Mouse (Mus musculus) heart, adult 9 months (tissue): ENCODE measurements around the gene Acer2.
"Not testable (repeated sequence)": the region's sequence is repeated elsewhere in the genome, so short reads cannot be mapped to it uniquely, and the experiment has no call there.

Experiments
- DNase-seq, 2 experiments: peaks; one replicate each; pipeline ENCODE4 v3.0.0; 2022; ENCODE audit warnings: low spot score in 2 of 2

The Acer2 gene

GRCm38 (mm10) chr4:86874146-86874847 lies at the start of gene Acer2:
Gene Acer2 (plus strand): TSS chr4:86874396.
- peak; percentile 94 to 95 for DNase-seq

DNA sequence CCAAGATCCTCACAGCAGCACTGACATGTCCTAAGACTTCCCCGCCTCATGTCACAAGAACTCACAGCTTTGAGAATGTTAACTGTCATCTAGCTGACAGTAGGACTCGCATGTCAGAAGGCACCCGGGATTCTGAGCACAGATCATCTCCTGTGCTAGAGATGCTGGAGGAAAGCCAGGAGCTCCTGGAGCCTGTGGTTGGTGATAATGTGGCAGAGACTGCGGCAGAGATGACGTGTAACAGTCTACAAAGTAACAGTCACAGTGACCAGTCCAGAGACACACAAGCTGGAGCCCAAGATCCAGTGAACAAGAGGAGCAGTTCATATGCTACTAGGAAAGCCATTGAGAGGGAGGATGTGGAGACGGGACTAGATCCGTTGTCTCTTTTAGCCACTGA lies 49.1 kb upstream of the Acer2 start:
- no peak for DNase-seq

GRCm38 (mm10) chr4:86831896-86832295 lies 42.3 kb upstream of the Acer2 start:
- DNase-seq: no peak

DNA sequence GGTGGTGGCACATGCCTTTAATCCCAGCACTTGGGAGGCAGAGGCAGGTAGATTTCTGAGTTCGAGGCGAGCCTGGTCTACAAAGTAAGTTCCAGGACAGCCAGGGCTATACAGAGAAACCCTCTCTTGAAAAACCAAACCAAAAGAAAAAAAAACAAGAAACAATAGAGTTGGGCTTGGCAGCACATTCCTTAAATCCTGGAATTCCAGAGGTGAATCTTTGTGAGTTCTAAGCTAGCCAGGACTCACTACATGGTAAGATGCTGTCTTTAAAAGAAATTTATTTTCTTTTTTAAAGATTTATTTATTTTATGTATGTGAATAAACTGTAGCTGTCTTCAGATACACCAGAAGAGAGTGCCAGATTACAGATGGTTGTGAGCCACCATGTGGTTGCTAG lies 33.1 kb upstream of the Acer2 start:
- not testable (repeated sequence) for DNase-seq

DNA sequence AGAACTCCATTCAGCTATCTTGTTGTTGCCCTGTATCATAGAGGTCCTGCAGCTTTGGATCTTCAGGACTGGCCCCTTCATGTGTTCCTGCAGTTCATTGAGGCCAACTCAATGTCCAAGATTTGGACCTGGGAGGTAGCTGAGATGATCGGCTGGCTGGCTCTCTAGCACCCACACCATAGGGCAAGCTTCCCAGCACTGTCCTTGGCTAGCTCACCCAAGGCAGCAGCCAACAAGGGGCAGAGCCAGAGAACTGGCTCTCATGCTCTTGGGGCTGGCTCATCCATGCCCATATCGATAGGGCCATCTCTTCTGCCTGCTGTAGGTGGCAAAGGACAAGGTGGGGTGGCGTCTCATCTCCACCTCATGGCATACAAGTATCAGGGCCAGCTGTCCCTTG lies 28.8 kb upstream of the Acer2 start:
- peak; percentile 20 to 22 for DNase-seq

GRCm38 (mm10) chr4:86847246-86847645 lies 26.9 kb upstream of the Acer2 start:
- no peak for DNase-seq

GRCm38 (mm10) chr4:86851331-86851730 lies 22.9 kb upstream of the Acer2 start:
- DNase-seq: no peak

DNA sequence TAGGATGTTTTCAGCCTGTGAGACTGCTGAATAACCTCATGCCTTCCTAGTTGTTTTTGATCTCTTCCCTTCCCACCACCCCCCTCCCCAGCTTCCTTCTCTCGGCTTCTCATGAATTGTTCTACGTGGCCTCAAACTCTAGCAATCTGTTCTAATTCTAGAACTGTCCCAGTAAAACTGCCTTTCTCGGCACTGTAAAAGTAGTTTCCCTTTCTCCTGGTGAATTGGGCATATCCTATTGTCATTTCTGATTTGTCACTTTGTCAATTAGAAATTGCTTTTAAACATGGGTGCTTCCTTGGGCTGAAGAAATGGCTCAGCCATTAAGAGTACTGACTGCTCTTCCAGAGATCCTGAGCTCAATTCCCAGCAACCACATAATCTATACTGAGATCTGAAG lies 22.2 kb upstream of the Acer2 start:
- no peak for DNase-seq

DNA sequence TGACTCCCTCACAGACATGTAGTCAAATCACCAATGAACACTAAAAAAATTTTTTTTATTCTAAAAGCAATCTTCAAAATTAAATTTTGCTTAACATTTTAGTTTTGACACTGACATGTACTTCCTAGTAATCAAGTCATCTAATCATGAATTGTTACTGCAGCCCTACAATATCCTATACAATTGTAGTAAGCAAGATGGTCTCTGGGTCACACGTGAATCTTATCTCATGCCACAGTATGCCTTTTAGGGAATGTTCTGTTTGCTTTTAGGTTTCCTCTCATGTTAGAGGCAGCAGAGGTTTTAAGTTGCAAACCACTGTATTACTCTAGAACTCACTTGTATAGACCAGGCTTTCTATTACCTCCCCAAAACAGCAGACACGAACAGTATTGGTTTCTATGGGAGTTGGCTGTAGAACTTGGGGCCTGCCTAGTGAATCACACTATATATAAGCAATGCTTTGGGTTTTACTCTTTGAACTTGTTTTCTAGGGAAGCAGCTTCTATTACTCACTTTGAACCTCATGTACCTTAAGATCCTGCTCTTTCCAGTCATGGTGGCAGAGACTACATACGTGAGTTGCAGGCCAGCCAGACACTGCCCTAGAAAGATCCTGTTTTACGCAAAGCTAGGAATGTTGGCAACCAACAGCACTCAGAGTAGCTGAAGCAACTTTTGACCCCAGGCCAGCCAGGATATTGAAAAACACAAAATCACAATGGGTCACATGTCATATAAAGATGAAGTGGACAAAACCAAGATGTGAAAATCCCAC lies 21.2 kb upstream of the Acer2 start:
- DNase-seq: no peak

DNA sequence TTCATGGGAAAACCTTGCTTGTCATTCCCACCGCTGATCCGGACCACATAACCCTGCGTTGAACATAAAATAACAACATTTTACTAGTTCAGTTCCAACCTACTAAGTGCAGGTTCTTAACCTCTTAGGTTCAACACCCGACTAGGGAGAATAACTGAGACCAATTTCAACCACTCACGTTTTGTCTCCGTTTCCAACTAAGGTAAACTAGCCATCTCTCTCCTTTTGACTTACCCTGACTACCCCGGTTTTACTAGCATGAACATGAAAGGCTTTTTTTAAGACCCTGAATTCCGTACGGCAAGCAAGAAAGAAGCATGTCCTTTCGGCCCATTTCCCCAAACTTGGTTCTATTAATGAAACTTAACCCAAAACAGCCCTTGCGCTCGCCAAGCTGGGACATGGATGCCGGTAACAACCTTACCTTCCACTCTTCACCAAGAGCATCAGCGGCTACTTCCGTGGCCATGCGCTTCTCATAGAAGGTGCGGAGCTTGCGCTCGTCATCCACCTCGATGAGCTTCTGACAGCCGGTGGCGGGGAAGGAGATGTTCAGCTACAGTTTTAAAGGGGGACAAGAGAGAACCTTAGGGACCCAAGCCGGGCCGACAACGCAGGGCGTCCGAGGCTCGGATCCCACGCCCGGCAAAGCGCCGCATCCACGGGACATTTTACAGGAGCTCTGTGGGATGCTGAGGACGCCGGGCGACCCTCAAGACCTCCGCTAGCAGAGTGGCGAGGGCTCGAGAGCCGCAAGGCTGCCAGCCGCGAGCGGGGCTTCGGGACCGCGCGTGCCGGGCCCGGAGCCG lies 17.7 kb upstream of the Acer2 start:
- no peak for DNase-seq

- peak; percentile 97 to 98 for DNase-seq
Observed at GRCm38 (mm10) chr4:86857113-86858069, 16.8 kb upstream of the Acer2 start, which contains the start of gene Rps6. Gene Rps6 (minus strand): TSS chr4:86857412.

- DNase-seq: no peak
Observed at GRCm38 (mm10) chr4:86858070-86858440, 16.1 kb upstream of the Acer2 start.

- no peak for DNase-seq
Observed at GRCm38 (mm10) chr4:86864087-86864486, 10.1 kb upstream of the Acer2 start.

DNA sequence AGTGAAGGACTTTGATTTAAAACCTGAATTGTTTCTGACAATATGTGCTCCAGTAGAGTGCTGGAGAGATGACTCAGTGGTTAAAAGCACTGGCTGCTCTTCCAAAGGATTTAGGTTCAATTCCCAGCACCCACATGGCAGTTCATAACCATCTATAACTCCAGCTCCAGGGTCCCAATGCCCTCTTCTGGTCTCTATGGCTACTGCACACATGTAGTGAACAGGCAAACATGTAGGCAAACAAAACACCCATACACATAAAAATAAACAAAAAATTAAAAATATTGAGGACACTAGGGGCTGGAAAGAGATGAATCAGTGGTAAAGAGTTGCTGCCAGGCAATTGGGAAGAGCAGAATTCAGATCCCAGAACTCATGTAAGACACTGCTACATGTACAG lies 2.2 kb upstream of the Acer2 start:
- no peak for DNase-seq

DNA sequence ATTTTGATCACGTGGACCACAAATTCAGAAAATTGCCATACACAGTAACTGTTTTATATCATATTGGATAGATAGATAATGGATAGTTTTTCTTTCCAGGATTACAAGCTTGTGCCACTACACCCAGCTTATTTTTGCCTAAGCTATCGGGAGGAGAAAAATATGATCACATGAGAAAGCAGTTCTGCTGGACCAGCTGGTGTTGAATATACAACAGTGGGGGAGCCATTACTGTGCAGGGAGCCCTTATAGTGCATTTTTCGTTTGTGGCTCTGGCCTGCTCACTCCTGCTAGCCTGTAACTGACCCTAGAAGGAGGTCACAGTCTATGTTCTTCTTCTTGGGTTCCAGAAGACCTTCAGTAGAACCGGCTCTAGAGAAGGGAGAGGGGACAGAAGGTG lies 1.1 kb upstream of the Acer2 start:
- DNase-seq: no peak

DNA sequence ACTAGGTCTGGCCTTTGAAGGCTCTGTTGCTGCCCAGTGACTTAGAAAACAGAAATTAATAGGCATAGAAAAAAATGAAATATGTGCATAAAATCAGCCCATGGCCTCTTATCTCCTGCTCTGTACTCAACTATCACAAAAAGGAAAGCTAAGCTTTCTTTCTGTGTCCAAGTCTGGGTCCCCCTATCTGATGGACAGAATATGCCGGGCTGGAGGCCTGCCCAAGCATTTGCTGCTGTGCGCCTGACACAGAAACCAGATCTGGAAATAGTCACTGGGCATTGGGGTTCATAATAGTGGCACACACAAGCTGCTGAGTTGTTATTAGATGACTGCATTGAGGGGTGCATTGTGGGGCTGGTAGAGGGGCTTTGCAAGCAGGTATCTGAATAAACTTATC lies 5.3 kb downstream of the Acer2 start:
- DNase-seq: no peak

GRCm38 (mm10) chr4:86881178-86881577 lies 7.0 kb downstream of the Acer2 start:
- DNase-seq: no peak

DNA sequence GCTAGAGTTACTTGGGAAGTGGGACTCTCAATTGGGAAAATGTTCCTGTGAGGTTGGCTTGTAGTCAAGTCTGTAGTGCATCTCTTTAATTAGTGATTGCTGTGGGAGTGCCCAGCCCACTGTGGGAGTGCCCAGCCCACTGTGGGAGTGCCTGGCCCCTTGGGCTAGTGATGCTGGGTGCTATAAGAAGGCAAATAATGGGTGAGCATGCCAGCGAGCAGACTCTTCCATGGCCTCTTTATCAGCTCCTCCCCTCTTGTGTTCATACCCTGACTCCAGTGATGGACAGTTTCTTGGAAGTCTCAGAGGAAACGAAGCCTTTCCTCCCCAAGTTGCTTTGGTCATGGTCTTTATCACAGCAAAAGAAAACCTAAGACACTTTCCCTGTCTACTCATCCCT lies 8.2 kb downstream of the Acer2 start:
- DNase-seq: no peak

DNA sequence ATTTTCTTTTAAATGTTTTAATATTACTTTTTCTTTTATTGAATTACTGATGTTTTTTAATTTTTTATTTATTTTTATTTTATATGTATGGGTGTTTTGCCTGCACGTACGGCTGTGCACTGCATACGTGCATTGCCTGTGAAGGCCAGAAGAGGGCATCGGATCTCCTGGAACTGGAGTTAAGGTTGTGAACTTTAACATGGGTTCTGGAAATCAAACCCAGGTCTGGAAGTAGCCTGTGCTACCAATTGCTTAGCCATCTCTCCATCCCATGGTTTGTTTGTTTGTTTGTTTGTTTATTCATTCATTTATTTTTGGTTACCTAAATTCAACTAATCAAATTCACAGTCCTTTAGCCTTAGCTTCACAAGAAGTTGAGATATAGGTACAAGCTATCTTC lies 10.7 kb downstream of the Acer2 start:
- peak in 1 of 2 experiments; percentile 44 for DNase-seq

DNA sequence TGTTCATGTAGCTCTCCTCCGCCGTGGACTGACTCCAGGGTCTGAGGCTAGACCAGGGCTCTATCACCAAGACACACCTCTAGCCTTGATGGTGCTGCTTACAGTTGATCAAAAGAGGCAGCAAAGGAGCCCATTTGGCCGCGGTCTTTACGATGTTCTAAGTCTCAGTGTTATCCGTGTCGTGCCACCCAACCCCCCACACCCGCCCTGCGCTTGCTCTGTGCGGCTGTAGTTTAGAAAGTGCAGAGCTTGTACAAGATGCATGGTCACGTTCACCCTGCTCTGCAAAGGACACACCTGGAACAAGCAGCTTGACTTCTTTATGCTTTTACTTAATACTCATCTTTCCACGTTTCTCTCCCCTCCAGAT lies 11.6 kb downstream of the Acer2 start:
- peak in 1 of 2 experiments; percentile 18 for DNase-seq

DNA sequence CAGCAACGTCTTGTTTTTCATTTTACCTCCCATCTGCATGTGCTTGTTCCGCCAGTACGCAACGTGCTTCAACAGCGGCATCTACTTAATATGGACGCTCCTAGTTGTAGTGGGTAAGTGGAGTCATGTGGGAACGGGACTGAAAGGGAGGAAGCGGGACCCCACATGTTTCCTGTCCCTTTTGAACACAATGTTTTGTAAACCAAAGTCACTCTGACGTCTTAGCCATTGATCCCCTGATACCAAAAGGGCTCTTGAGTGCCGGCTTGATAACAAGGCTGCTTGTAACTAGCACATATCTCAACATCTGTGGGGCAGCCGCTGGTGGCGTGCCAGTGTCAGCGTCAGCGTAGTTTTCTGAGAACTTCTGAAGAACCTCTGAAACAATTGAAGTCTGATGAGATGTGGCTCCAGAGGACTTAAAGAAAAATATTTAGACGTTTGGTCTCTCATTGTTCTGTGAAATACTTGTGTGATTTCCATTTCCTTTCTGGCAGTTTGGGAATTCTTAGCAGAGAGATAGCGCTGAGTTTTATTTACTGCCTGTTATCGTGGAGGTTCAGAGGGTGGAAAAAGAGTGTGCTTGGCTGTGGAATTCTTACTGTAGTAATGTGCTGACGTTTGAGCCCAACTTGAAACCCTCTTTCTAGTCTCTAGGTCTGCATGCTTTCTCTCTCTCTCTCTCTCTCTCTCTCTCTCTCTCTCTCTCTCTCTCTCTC lies 12.1 kb downstream of the Acer2 start:
- DNase-seq: peak; percentile 70 to 75
